Mouse (Mus musculus) lung, adult 2 months (tissue): ENCODE data around the gene Snx5.

ENCODE experiments used
- CTCF ChIP-seq: fragments of 200-500 bp; IDR thresholded peaks from 2 replicates; pipeline ENCODE4 v1.5.1; 2011; ENCODE audit warnings: mild to moderate bottlenecking, low read length, control low read depth; ENCODE audit not compliant: insufficient read depth
- POLR2A ChIP-seq: fragments of 200-500 bp; IDR thresholded peaks from 2 replicates; pipeline ENCODE4 v1.6.1; 2011; ENCODE audit warnings: low read depth, mild to moderate bottlenecking, control low read depth, low read length, borderline replicate concordance; ENCODE audit errors: extremely low read depth

- TF ChIP-seq POLR2A (no peak), CTCF (no peak)
Observed at GRCm38 (mm10) chr2:144215195-144215594, 55.5 kb downstream of the Snx5 start.
